10 mouse cellular contexts compared by ENCODE assay signal in the genomic region with DNA sequence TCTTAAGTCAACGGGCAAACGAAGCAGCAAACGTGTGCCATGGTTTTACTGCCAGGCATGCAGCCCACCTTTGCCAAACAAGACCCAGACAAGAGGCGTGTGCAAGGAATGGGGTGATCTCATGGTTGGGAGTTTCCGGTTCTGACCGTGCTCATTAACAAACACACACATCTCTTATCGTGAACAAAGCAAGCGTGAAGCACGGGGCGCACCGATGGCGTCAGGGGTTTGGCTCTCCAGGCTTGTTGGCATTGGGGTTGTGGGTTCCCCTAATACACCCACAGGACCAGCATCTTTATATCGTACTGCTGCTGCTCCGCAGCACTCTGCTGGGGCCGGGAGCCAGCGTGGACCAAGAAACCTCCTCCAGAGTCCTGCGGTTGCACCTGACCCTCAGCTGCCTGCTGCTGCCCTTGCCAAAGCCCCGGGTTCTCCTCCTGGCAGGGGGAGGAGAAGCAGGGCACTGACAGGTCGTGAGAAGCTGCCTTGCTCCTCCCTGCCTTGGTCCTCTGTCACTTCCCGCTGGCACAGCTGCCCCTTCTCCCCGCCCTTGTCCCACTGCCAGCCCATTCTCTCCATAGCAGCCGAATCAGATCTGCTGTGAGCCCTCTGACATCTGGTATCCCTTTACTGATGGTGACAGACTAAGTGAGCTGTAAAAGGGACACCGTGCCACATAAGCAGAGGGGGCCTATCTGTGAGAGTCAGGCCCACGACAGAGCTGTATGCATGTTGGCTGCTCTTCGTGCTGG.
A peak's percentile ranks its signal among the peaks of the same experiment; 100 is the strongest.
DNase-seq lines count a peak whose midpoint lies in the region; ATAC-seq and TF ChIP-seq lines count a peak whose summit lies in the region.
"Had no signal": no experiment of that assay in that cellular context is flagged by ENCODE, and none has a peak within 500 bp of the region (broad histone marks: within the 10 kb centered on the region; RNA-seq: fewer than 3 reads in every experiment).

No protein-coding gene starts in this region.

- TF ChIP-seq CTCF in ES-Bruce4 (IDR thresholded peaks at IDR 0.05; ENCODE audit: low read depth, low read length) = no peak

- peak; percentile 57 for DNase-seq in gastrocnemius, postnatal 14 days
- DNase-seq in gastrocnemius, postnatal 36 days = no peak
- no peak for DNase-seq in left cerebral cortex, postnatal 25 days (ENCODE audit: low spot score in 2 of 2)
- DNase-seq in thymus, postnatal 10 days (ENCODE audit: low spot score in 2 of 2) = no peak
- no peak for DNase-seq in spleen, postnatal 14 days (ENCODE audit: low spot score in 2 of 2)
- DNase-seq: kidney, postnatal 4 days had no signal

- no peaks in the 10 kb centered on the region for H3K36me3 ChIP-seq in ES-Bruce4 (ENCODE audit: control insufficient read depth, insufficient read depth, low read length, poor library complexity, severe bottlenecking)
- H3K36me3 ChIP-seq in embryonic facial prominence, embryonic 15.5 days = peaks cover 46% of the 10 kb centered on the region
- H3K36me3 ChIP-seq in lung, embryonic 16.5 days (ENCODE audit: control insufficient read depth, insufficient read depth, low read length) = peaks cover 28% of the 10 kb centered on the region

- intact Hi-C loops in gastrocnemius, postnatal 14 days (cut with DNase I; ENCODE audit: low total_unique reads) = no loop called here
- intact Hi-C loops in gastrocnemius, postnatal 36 days (cut with DNase I) = loop anchor here (5.0 kb wide), 1 partner anchor 45 kb away; no protein-coding TSS in a partner anchor
- intact Hi-C loops in left cerebral cortex, postnatal 25 days (cut with DNase I) = no loop called here

- peak overlapping the region; percentile 7; the same call in 1 of the 2 replicates for H3K4me3 ChIP-seq in ES-Bruce4 (ENCODE audit: low read depth, low read length)
- no peak overlapping the region for H3K4me3 ChIP-seq in embryonic facial prominence, embryonic 15.5 days (replicated peaks)
- no peak overlapping the region for H3K4me3 ChIP-seq in lung, embryonic 16.5 days (ENCODE audit: low read length)

- 74% methylated on average over 25 of the region's 25 CpGs for WGBS in embryonic facial prominence, embryonic 15.5 days
- WGBS in lung, embryonic 16.5 days = 57% methylated on average over 25 of the region's 25 CpGs

- H3K9me3 ChIP-seq in ES-Bruce4 (replicated peaks; ENCODE audit: control insufficient read depth, insufficient read depth, low read length, poor library complexity, severe bottlenecking) = no peaks in the 10 kb centered on the region
- H3K9me3 ChIP-seq in embryonic facial prominence, embryonic 15.5 days (replicated peaks) = no peaks in the 10 kb centered on the region
- H3K9me3 ChIP-seq in lung, embryonic 16.5 days (ENCODE audit: control insufficient read depth, low read length) = no peaks in the 10 kb centered on the region

- H3K4me1 ChIP-seq in ES-Bruce4 (ENCODE audit: control insufficient read depth, insufficient read depth, low read length) = peaks cover 3% of the 10 kb centered on the region
- peaks cover 15% of the 10 kb centered on the region for H3K4me1 ChIP-seq in embryonic facial prominence, embryonic 15.5 days
- peaks cover 18% of the 10 kb centered on the region for H3K4me1 ChIP-seq in lung, embryonic 16.5 days (replicated peaks; ENCODE audit: control insufficient read depth, insufficient read depth, low read length)

- no peak for ATAC-seq in embryonic facial prominence, embryonic 15.5 days (ENCODE audit: insufficient number of reproducible peaks, low FRiP score, low TSS enrichment, low read depth)
- peak; percentile 43 for ATAC-seq in lung, embryonic 16.5 days (ENCODE audit: low read depth)

- TF ChIP-seq EP300 in ES-Bruce4 (IDR thresholded peaks at IDR 0.05; ENCODE audit: insufficient read depth, low read depth, low read length) = no peak

- TF ChIP-seq POLR2A in ES-Bruce4 (IDR thresholded peaks at IDR 0.05; ENCODE audit: insufficient read depth, low read length) = no peak

- no peak overlapping the region for H3K27ac ChIP-seq in ES-Bruce4 (ENCODE audit: insufficient read depth, low read length)
- H3K27ac ChIP-seq in embryonic facial prominence, embryonic 15.5 days (replicated peaks) = 0 out of 2 replicates have a peak overlapping the region, but pooled peaks have one; percentile 11
- H3K27ac ChIP-seq in lung, embryonic 16.5 days (ENCODE audit: low read length) = peak overlapping the region; percentile 85
- H3K27ac ChIP-seq: macrophage had no signal

- no peak overlapping the region for H3K4me2 ChIP-seq in embryonic facial prominence, embryonic 15.5 days (replicated peaks)
- H3K4me2 ChIP-seq in lung, embryonic 16.5 days (ENCODE audit: low read depth, low read length) = no peak overlapping the region; the same call in 1 of the 2 replicates

- H3K9ac ChIP-seq in ES-Bruce4 (ENCODE audit: low read depth, poor library complexity, severe bottlenecking) = no peak overlapping the region
- no peak overlapping the region for H3K9ac ChIP-seq in embryonic facial prominence, embryonic 15.5 days
- H3K9ac ChIP-seq in lung, embryonic 16.5 days (ENCODE audit: low read length) = peak overlapping the region; percentile 31; the same call in 1 of the 2 replicates

- no peaks in the 10 kb centered on the region for H3K27me3 ChIP-seq in ES-Bruce4 (ENCODE audit: control insufficient read depth, insufficient read depth, low read length, poor library complexity, severe bottlenecking)
- H3K27me3 ChIP-seq in embryonic facial prominence, embryonic 15.5 days = no peaks in the 10 kb centered on the region
- no peaks in the 10 kb centered on the region for H3K27me3 ChIP-seq in lung, embryonic 16.5 days (ENCODE audit: control insufficient read depth, insufficient read depth, low read depth, low read length)
